Mouse (Mus musculus): Measurements from ENCODE around the gene Acsl5. TPM values are rescaled to one million over a fixed set of nuclear protein-coding genes. Genes with fewer than 3 reads are reported as not detected.
A peak's percentile ranks its signal among the peaks of the same experiment; 100 is the strongest.

Gene Acsl5
- total RNA-seq, 2 experiments from 2014 or later: 33.6 to 42.2 TPM

GRCm38 (mm10) chr19:55332641-55333268 is 81.0 kb downstream of the Acsl5 start:
- TF ChIP-seq CTCF (conservative IDR thresholded peaks at IDR 0.05): peak; percentile 92
- Histone ChIP-seq H3K4me3 (no peak overlapping the region), H3K27ac (no peak overlapping the region)
- peak; percentile 76 to 78 for DNase-seq (ENCODE audit: low spot score in 2 of 2)

GRCm38 (mm10) chr19:55335881-55336280 is 84.1 kb downstream of the Acsl5 start:
- H3K4me3 ChIP-seq: no peak overlapping the region
- no peak for DNase-seq (ENCODE audit: low spot score in 2 of 2)
- no peak overlapping the region for H3K27ac ChIP-seq
- TF ChIP-seq CTCF (conservative IDR thresholded peaks at IDR 0.05): peak; percentile 87

DNA sequence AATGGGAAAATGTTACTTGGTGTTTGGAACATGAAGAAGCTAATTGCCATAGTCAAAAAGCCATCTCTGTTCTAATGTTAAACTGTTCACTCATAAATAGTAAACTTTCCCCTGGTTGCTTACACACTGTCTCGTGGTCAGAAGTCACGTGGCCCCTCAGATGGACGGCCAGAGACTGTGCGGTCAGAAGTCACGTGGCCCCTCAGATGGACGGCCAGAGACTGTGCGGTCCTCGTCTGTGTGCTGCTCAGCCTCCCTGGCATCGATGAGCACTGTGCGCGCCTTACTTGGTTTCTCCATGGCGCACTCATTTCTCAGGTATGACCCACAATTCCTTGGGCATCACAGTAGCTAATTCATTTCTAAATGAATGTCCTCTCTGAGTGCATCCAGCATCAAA is 84.7 kb downstream of the Acsl5 start:
- DNase-seq (ENCODE audit: low spot score in 2 of 2): no peak
- TF ChIP-seq CTCF (conservative IDR thresholded peaks at IDR 0.05): no peak
- Histone ChIP-seq H3K27ac (no peak overlapping the region), H3K4me3 (no peak overlapping the region)

- Histone ChIP-seq H3K4me3 (no peak overlapping the region), H3K27ac (no peak overlapping the region)
- no peak for TF ChIP-seq CTCF (conservative IDR thresholded peaks at IDR 0.05)
- no peak for DNase-seq (ENCODE audit: low spot score in 2 of 2)
These were observed 85.3 kb downstream of the Acsl5 start for GRCm38 (mm10) chr19:55337066-55337465.

- Histone ChIP-seq H3K27ac (no peak overlapping the region), H3K4me3 (no peak overlapping the region)
- no peak for TF ChIP-seq CTCF (conservative IDR thresholded peaks at IDR 0.05)
- no peak for DNase-seq (ENCODE audit: low spot score in 2 of 2)
These were observed 85.9 kb downstream of the Acsl5 start for GRCm38 (mm10) chr19:55337664-55338063.

- Histone ChIP-seq H3K27ac (no peak overlapping the region), H3K4me3 (no peak overlapping the region)
- no peak for DNase-seq (ENCODE audit: low spot score in 2 of 2)
- TF ChIP-seq CTCF (conservative IDR thresholded peaks at IDR 0.05): no peak
These were observed 88.8 kb downstream of the Acsl5 start for GRCm38 (mm10) chr19:55340521-55340920.

DNA sequence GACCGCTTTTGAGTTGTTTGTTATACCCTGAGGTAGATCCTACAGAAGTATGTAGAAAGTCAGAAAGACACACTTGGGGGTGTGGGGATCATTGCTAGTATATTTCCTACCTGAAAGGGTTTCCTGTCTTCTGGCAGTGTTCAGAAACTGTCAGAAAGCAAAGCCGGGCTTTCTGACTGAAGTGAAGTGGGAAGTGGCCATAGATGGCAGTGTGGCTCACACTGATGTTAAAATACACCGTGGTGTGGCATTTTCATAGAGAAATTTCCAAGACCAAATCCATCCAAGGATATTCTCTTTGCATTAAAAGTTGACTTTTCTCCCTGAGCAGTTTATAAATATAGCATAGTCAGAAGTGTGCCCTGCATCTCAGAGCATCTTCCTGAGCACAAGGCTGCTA is 89.6 kb downstream of the Acsl5 start:
- TF ChIP-seq CTCF (conservative IDR thresholded peaks at IDR 0.05): peak; percentile 69
- H3K27ac ChIP-seq: no peak overlapping the region
- DNase-seq (ENCODE audit: low spot score in 2 of 2): no peak
- no peak overlapping the region for H3K4me3 ChIP-seq

GRCm38 (mm10) chr19:55342423-55342822 is 90.7 kb downstream of the Acsl5 start:
- TF ChIP-seq CTCF (conservative IDR thresholded peaks at IDR 0.05): no peak
- no peak for DNase-seq (ENCODE audit: low spot score in 2 of 2)
- H3K4me3 ChIP-seq: no peak overlapping the region
- H3K27ac ChIP-seq: no peak overlapping the region

DNA sequence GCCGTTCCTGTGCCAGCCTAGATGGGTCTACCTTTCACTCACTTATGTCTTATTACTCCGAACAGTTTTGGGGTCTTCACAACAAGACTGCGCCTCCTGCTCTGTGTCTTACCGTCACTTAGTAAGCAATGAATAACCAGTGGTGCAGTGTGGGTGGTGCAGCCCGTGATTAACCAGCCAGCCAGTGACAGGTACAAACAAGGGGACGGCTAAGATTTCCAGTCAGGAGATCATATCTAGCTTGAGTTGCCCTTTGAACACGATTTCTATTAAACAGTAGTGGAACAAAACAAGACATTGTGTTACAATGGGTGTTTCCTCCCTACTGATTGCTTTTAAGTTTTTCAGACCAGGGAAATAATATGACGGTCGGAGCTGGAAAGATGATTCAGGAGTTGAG is 91.5 kb downstream of the Acsl5 start:
- Histone ChIP-seq H3K27ac (no peak overlapping the region), H3K4me3 (no peak overlapping the region)
- DNase-seq (ENCODE audit: low spot score in 2 of 2): no peak
- TF ChIP-seq CTCF (conservative IDR thresholded peaks at IDR 0.05): no peak

Other genes starting within 250 kb of the Acsl5 start
- gene Gpam, start 124.7 kb upstream of the Acsl5 start, total RNA-seq (2021): 10 to 100 TPM; 40.9 to 44.5 TPM
- under 1 TPM in 1 of 2 experiments, not detected in 1; 0.15 TPM for gene Tectb, start 71.2 kb upstream of the Acsl5 start, total RNA-seq (2021)
- 1 to 10 TPM in 1 of 2 experiments, under 1 TPM in 1; 0.69 to 1.0 TPM for gene Gucy2g, start 10.7 kb upstream of the Acsl5 start, total RNA-seq (2021)
- 10 to 100 TPM; 28.3 to 29.2 TPM for gene Zdhhc6, start 64.1 kb downstream of the Acsl5 start, total RNA-seq (2021)
- 10 to 100 TPM; 57.6 to 60.4 TPM for gene Vti1a, start 64.4 kb downstream of the Acsl5 start, total RNA-seq (2021)